Mouse (Mus musculus) cortical plate, adult 2 months (tissue): ENCODE results near the gene Sgf29.

Experiments used
- CTCF ChIP-seq: fragments of 200-500 bp; IDR thresholded peaks from 2 replicates; pipeline ENCODE4 v1.5.1; 2011; ENCODE audit warnings: mild to moderate bottlenecking, control low read depth, low read length; ENCODE audit not compliant: insufficient read depth; ENCODE audit errors: extremely low read depth
- POLR2A ChIP-seq: fragments of 200-500 bp; IDR thresholded peaks from 2 replicates; pipeline ENCODE4 v1.6.1; 2011; ENCODE audit warnings: mild to moderate bottlenecking, low read length, control low read depth; ENCODE audit not compliant: insufficient read depth; ENCODE audit errors: extremely low read depth

GRCm38 (mm10) chr7:126702358-126702757, 53.2 kb downstream of the Sgf29 start:
- TF ChIP-seq CTCF: no peak
- TF ChIP-seq POLR2A: no peak
